Mouse (Mus musculus): ENCODE results near the gene Nsun7. TPM values are rescaled to one million over a fixed set of nuclear protein-coding genes. Genes with fewer than 3 reads are reported as not detected.

The Nsun7 gene
- polyA plus RNA-seq, 1 experiment from 2014 or later, result 0.24 TPM

- no peak overlapping the region for H3K9ac ChIP-seq (ENCODE audit: low read length)
- no peak overlapping the region for H3K4me2 ChIP-seq (ENCODE audit: low read depth, low read length)
- no peaks in the 10 kb centered on the region for H3K27me3 ChIP-seq (ENCODE audit: control insufficient read depth, insufficient read depth, low read length)
- no peak for ATAC-seq (replicated peaks; ENCODE audit: extremely low read depth, insufficient read depth, low FRiP score)
- H3K27ac ChIP-seq (ENCODE audit: low read length), result no peak overlapping the region
- WGBS, result 92% methylated on average over 6 of the region's 6 CpGs
- peaks cover 8% of the 10 kb centered on the region; the same call in 1 of the 2 replicates for H3K36me3 ChIP-seq (ENCODE audit: control insufficient read depth, insufficient read depth)
- no peaks in the 10 kb centered on the region for H3K4me1 ChIP-seq (ENCODE audit: control insufficient read depth, insufficient read depth, low read length)
- no peaks in the 10 kb centered on the region for H3K9me3 ChIP-seq (replicated peaks; ENCODE audit: control insufficient read depth, low read length)
- no peak overlapping the region for H3K4me3 ChIP-seq (ENCODE audit: low read length)
Observed at GRCm38 (mm10) chr5:66298856-66299255, 39.2 kb downstream of the Nsun7 start.

- no peak overlapping the region for H3K27ac ChIP-seq (ENCODE audit: low read length)
- no peaks in the 10 kb centered on the region for H3K9me3 ChIP-seq (replicated peaks; ENCODE audit: control insufficient read depth, low read length)
- H3K27me3 ChIP-seq (ENCODE audit: control insufficient read depth, insufficient read depth, low read length), result no peaks in the 10 kb centered on the region
- 65% methylated on average over 13 of the region's 13 CpGs for WGBS
- ATAC-seq (replicated peaks; ENCODE audit: extremely low read depth, insufficient read depth, low FRiP score), result no peak
- no peak overlapping the region for H3K4me2 ChIP-seq (ENCODE audit: low read depth, low read length)
- no peaks in the 10 kb centered on the region for H3K4me1 ChIP-seq (ENCODE audit: control insufficient read depth, insufficient read depth, low read length)
- no peak overlapping the region for H3K9ac ChIP-seq (ENCODE audit: low read length)
- peaks cover 8% of the 10 kb centered on the region; the same call in 1 of the 2 replicates for H3K36me3 ChIP-seq (ENCODE audit: control insufficient read depth, insufficient read depth)
- no peak overlapping the region for H3K4me3 ChIP-seq (ENCODE audit: low read length)
Observed at GRCm38 (mm10) chr5:66300576-66300975, 40.9 kb downstream of the Nsun7 start.

GRCm38 (mm10) chr5:66302085-66302815 lies 42.6 kb downstream of the Nsun7 start:
- Histone ChIP-seq H3K27ac (ENCODE audit: low read length) (no peak overlapping the region), H3K4me3 (ENCODE audit: low read length) (no peak overlapping the region), H3K4me2 (ENCODE audit: low read depth, low read length) (no peak overlapping the region), H3K27me3 (ENCODE audit: control insufficient read depth, insufficient read depth, low read length) (no peaks in the 10 kb centered on the region), H3K36me3 (ENCODE audit: control insufficient read depth, insufficient read depth) (peaks cover 11% of the 10 kb centered on the region; the same call in 1 of the 2 replicates), H3K9ac (ENCODE audit: low read length) (no peak overlapping the region), H3K9me3 (replicated peaks; ENCODE audit: control insufficient read depth, low read length) (no peaks in the 10 kb centered on the region), H3K4me1 (ENCODE audit: control insufficient read depth, insufficient read depth, low read length) (no peaks in the 10 kb centered on the region)
- 84% methylated on average over 21 of the region's 21 CpGs for WGBS
- ATAC-seq (replicated peaks; ENCODE audit: extremely low read depth, insufficient read depth, low FRiP score), result no peak

- Histone ChIP-seq H3K27me3 (ENCODE audit: control insufficient read depth, insufficient read depth, low read length) (no peaks in the 10 kb centered on the region), H3K4me1 (ENCODE audit: control insufficient read depth, insufficient read depth, low read length) (no peaks in the 10 kb centered on the region), H3K9me3 (replicated peaks; ENCODE audit: control insufficient read depth, low read length) (no peaks in the 10 kb centered on the region), H3K4me2 (ENCODE audit: low read depth, low read length) (no peak overlapping the region), H3K9ac (ENCODE audit: low read length) (no peak overlapping the region), H3K36me3 (ENCODE audit: control insufficient read depth, insufficient read depth) (peaks cover 16% of the 10 kb centered on the region; the same call in 1 of the 2 replicates), H3K4me3 (ENCODE audit: low read length) (no peak overlapping the region), H3K27ac (ENCODE audit: low read length) (no peak overlapping the region)
- ATAC-seq (replicated peaks; ENCODE audit: extremely low read depth, insufficient read depth, low FRiP score), result no peak
- 96% methylated on average over 2 of the region's 2 CpGs for WGBS
Observed at GRCm38 (mm10) chr5:66302873-66303272, 43.2 kb downstream of the Nsun7 start.

GRCm38 (mm10) chr5:66304300-66305067 lies 44.8 kb downstream of the Nsun7 start:
- H3K36me3 ChIP-seq (ENCODE audit: control insufficient read depth, insufficient read depth), result peaks cover 18% of the 10 kb centered on the region

GRCm38 (mm10) chr5:66305511-66305910 lies 45.8 kb downstream of the Nsun7 start:
- Histone ChIP-seq H3K4me2 (ENCODE audit: low read depth, low read length) (no peak overlapping the region), H3K9me3 (replicated peaks; ENCODE audit: control insufficient read depth, low read length) (no peaks in the 10 kb centered on the region), H3K36me3 (ENCODE audit: control insufficient read depth, insufficient read depth) (peaks cover 19% of the 10 kb centered on the region), H3K9ac (ENCODE audit: low read length) (no peak overlapping the region), H3K27me3 (ENCODE audit: control insufficient read depth, insufficient read depth, low read length) (no peaks in the 10 kb centered on the region), H3K4me3 (ENCODE audit: low read length) (no peak overlapping the region), H3K4me1 (ENCODE audit: control insufficient read depth, insufficient read depth, low read length) (no peaks in the 10 kb centered on the region), H3K27ac (ENCODE audit: low read length) (no peak overlapping the region)
- 79% methylated on average over 8 of the region's 8 CpGs for WGBS
- ATAC-seq (replicated peaks; ENCODE audit: extremely low read depth, insufficient read depth, low FRiP score), result no peak

More at GRCm38 (mm10) chr5:66304300-66305067, 44.8 kb downstream of the Nsun7 start:
- no peak overlapping the region for H3K4me2 ChIP-seq (ENCODE audit: low read depth, low read length)
- no peak for ATAC-seq (replicated peaks; ENCODE audit: extremely low read depth, insufficient read depth, low FRiP score)
- 88% methylated on average over 11 of the region's 11 CpGs for WGBS
- H3K27ac ChIP-seq (ENCODE audit: low read length), result no peak overlapping the region
- H3K4me3 ChIP-seq (ENCODE audit: low read length), result no peak overlapping the region
- H3K9ac ChIP-seq (ENCODE audit: low read length), result no peak overlapping the region
- no peaks in the 10 kb centered on the region for H3K4me1 ChIP-seq (ENCODE audit: control insufficient read depth, insufficient read depth, low read length)
- no peaks in the 10 kb centered on the region for H3K27me3 ChIP-seq (ENCODE audit: control insufficient read depth, insufficient read depth, low read length)
- no peaks in the 10 kb centered on the region for H3K9me3 ChIP-seq (replicated peaks; ENCODE audit: control insufficient read depth, low read length)

- no peak overlapping the region for H3K4me2 ChIP-seq (ENCODE audit: low read depth, low read length)
- WGBS, result 74% methylated on average over 9 of the region's 9 CpGs
- no peaks in the 10 kb centered on the region for H3K27me3 ChIP-seq (ENCODE audit: control insufficient read depth, insufficient read depth, low read length)
- H3K4me3 ChIP-seq (ENCODE audit: low read length), result no peak overlapping the region
- peaks cover 18% of the 10 kb centered on the region for H3K36me3 ChIP-seq (ENCODE audit: control insufficient read depth, insufficient read depth)
- H3K27ac ChIP-seq (ENCODE audit: low read length), result no peak overlapping the region
- H3K9me3 ChIP-seq (replicated peaks; ENCODE audit: control insufficient read depth, low read length), result no peaks in the 10 kb centered on the region
- H3K4me1 ChIP-seq (ENCODE audit: control insufficient read depth, insufficient read depth, low read length), result no peaks in the 10 kb centered on the region
- H3K9ac ChIP-seq (ENCODE audit: low read length), result no peak overlapping the region
- ATAC-seq (replicated peaks; ENCODE audit: extremely low read depth, insufficient read depth, low FRiP score), result no peak
Observed at GRCm38 (mm10) chr5:66310328-66310727, 50.6 kb downstream of the Nsun7 start.

- Histone ChIP-seq H3K27me3 (ENCODE audit: control insufficient read depth, insufficient read depth, low read length) (no peaks in the 10 kb centered on the region), H3K36me3 (ENCODE audit: control insufficient read depth, insufficient read depth) (peaks cover 18% of the 10 kb centered on the region)
Observed at GRCm38 (mm10) chr5:66310806-66311205, 51.1 kb downstream of the Nsun7 start.

GRCm38 (mm10) chr5:66315791-66316190 lies 56.1 kb downstream of the Nsun7 start:
- H3K27me3 ChIP-seq (ENCODE audit: control insufficient read depth, insufficient read depth, low read length), result no peaks in the 10 kb centered on the region
- 84% methylated on average over 5 of the region's 5 CpGs for WGBS
- no peaks in the 10 kb centered on the region for H3K9me3 ChIP-seq (replicated peaks; ENCODE audit: control insufficient read depth, low read length)
- no peak for ATAC-seq (replicated peaks; ENCODE audit: extremely low read depth, insufficient read depth, low FRiP score)
- H3K9ac ChIP-seq (ENCODE audit: low read length), result no peak overlapping the region
- no peak overlapping the region for H3K4me2 ChIP-seq (ENCODE audit: low read depth, low read length)
- no peak overlapping the region for H3K27ac ChIP-seq (ENCODE audit: low read length)
- H3K36me3 ChIP-seq (ENCODE audit: control insufficient read depth, insufficient read depth), result peaks cover 4% of the 10 kb centered on the region; the same call in 1 of the 2 replicates
- peaks cover 8% of the 10 kb centered on the region for H3K4me1 ChIP-seq (ENCODE audit: control insufficient read depth, insufficient read depth, low read length)
- no peak overlapping the region for H3K4me3 ChIP-seq (ENCODE audit: low read length)

More at GRCm38 (mm10) chr5:66310806-66311205, 51.1 kb downstream of the Nsun7 start:
- no peak overlapping the region for H3K4me2 ChIP-seq (ENCODE audit: low read depth, low read length)
- H3K9me3 ChIP-seq (replicated peaks; ENCODE audit: control insufficient read depth, low read length), result no peaks in the 10 kb centered on the region
- 93% methylated on average over 11 of the region's 11 CpGs for WGBS
- no peaks in the 10 kb centered on the region for H3K4me1 ChIP-seq (ENCODE audit: control insufficient read depth, insufficient read depth, low read length)
- no peak for ATAC-seq (replicated peaks; ENCODE audit: extremely low read depth, insufficient read depth, low FRiP score)
- H3K9ac ChIP-seq (ENCODE audit: low read length), result no peak overlapping the region
- H3K4me3 ChIP-seq (ENCODE audit: low read length), result no peak overlapping the region
- no peak overlapping the region for H3K27ac ChIP-seq (ENCODE audit: low read length)

Measured in heart, embryonic 16.5 days (tissue).